Mouse (Mus musculus) adrenal gland, postnatal 25 days (tissue): ENCODE measurements at regions not wholly inside any gene's neighbourhood (a gene's known extent, or its start where the extent isn't known, plus 50 kb on each side); places are given as distances from the start of the nearest gene placed in this dataset.
A peak's percentile ranks its signal among the peaks of the same experiment; 100 is the strongest.

Experiments
- DNase-seq: peaks from one replicate; pipeline ENCODE4 v3.0.0; 2021; ENCODE audit warnings: mixed read lengths

- no peak for DNase-seq
Measured at GRCm38 (mm10) chr11:86881710-86882109, 74.2 kb upstream of the Dhx40 start.

- peak; percentile 32 for DNase-seq
Measured at GRCm38 (mm10) chr11:86879356-86879905, 71.9 kb upstream of the Dhx40 start.

- DNase-seq, result peak; percentile 48
Measured at GRCm38 (mm10) chr11:86878327-86879065, 71.0 kb upstream of the Dhx40 start.

GRCm38 (mm10) chr11:86876509-86876908 is 69.0 kb upstream of the Dhx40 start:
- peak; percentile 32 for DNase-seq

GRCm38 (mm10) chr11:86875738-86876137 is 68.2 kb upstream of the Dhx40 start:
- no peak for DNase-seq

GRCm38 (mm10) chr11:86874666-86875295 is 67.2 kb upstream of the Dhx40 start:
- DNase-seq, result no peak

- DNase-seq, result no peak
Measured at GRCm38 (mm10) chr11:86873406-86873700, 65.8 kb upstream of the Dhx40 start.

GRCm38 (mm10) chr11:86872537-86873405 is 65.2 kb upstream of the Dhx40 start:
- DNase-seq, result no peak

- DNase-seq, result no peak
Measured at GRCm38 (mm10) chr11:86871782-86872181, 64.2 kb upstream of the Dhx40 start.

GRCm38 (mm10) chr11:86870486-86871165 is 63.1 kb upstream of the Dhx40 start:
- DNase-seq, result no peak

GRCm38 (mm10) chr11:86866931-86867330 is 59.4 kb upstream of the Dhx40 start:
- no peak for DNase-seq

GRCm38 (mm10) chr11:86859864-86860528 is 52.5 kb upstream of the Dhx40 start:
- no peak for DNase-seq

- DNase-seq, result no peak
Measured at GRCm38 (mm10) chr11:86859236-86859817, 51.8 kb upstream of the Dhx40 start.

- DNase-seq, result no peak
Measured at GRCm38 (mm10) chr11:86858211-86858610, 50.7 kb upstream of the Dhx40 start.
